Mouse (Mus musculus) lung, embryonic 16.5 days (tissue): Measurements from ENCODE around the gene Cdk20. TPM values are rescaled to one million over a fixed set of nuclear protein-coding genes. Genes with fewer than 3 reads are reported as not detected.
A peak's percentile ranks its signal among the peaks of the same experiment; 100 is the strongest.

Experiments
- ATAC-seq: fragments of 200-750 bp; cut with Nextera tagmentation; 2 replicates; pipeline ENCODE4 v1.8.0; 2017; ENCODE audit warnings: low read depth, mild to moderate bottlenecking, moderate library complexity
- H3K27ac ChIP-seq: fragments of 300-500 bp; sonication (generic); 2 replicates; pipeline ENCODE4 v1.5.1; 2014; ENCODE audit warnings: mild to moderate bottlenecking, control low read depth, low read length
- H3K27me3 ChIP-seq: fragments of 300-500 bp; sonication (generic); 2 replicates; pipeline ENCODE4 v1.6.1; 2014; ENCODE audit warnings: low read depth, low read length, mixed read lengths; ENCODE audit not compliant: control insufficient read depth, insufficient read depth
- H3K36me3 ChIP-seq: fragments of 300-500 bp; sonication (generic); 2 replicates; pipeline ENCODE4 v1.6.1; 2014; ENCODE audit warnings: low read length; ENCODE audit not compliant: control insufficient read depth, insufficient read depth
- H3K4me1 ChIP-seq: fragments of 300-500 bp; sonication (generic); replicated peaks from 2 replicates; pipeline ENCODE4 v1.6.1; 2014; ENCODE audit warnings: low read length, mixed read lengths; ENCODE audit not compliant: control insufficient read depth, insufficient read depth
- H3K4me2 ChIP-seq: fragments of 300-500 bp; sonication (generic); 2 replicates; pipeline ENCODE4 v1.6.1; 2014; ENCODE audit warnings: low read depth, low read length, control low read depth
- H3K4me3 ChIP-seq: fragments of 300-500 bp; sonication (generic); 2 replicates; pipeline ENCODE4 v1.5.1; 2014; ENCODE audit warnings: mild to moderate bottlenecking, low read length, control low read depth
- H3K9ac ChIP-seq: fragments of 300-500 bp; sonication (generic); 2 replicates; pipeline ENCODE4 v1.6.1; 2014; ENCODE audit warnings: low read length, control low read depth
- H3K9me3 ChIP-seq: fragments of 300-500 bp; sonication (generic); 2 replicates; pipeline ENCODE4 v1.6.1; 2016; ENCODE audit warnings: low read length; ENCODE audit not compliant: control insufficient read depth
- WGBS: fragments of 180-500 bp; shearing (Covaris S2); extraction: QIAGEN DNeasy Blood & Tissue Kit; methylation state at CpG from one replicate; pipeline ENCODE4 v1.1.7; 2014; 5-methylcytosine and 5-hydroxymethylcytosine counted together
- polyA plus RNA-seq: library from polyadenylated mRNA; unstranded; fragments of >200 nt; fragmentation: Nextera tagmentation; extraction: Ambion mirVana; gene quantifications from 2 replicates; pipeline ENCODE4 v1.2.1, GENCODE M21; 2015

Cdk20 gene
- polyA plus RNA-seq, 1 experiment from 2014 or later = 8.8 TPM

- Histone ChIP-seq H3K9ac (no peak overlapping the region), H3K27ac (no peak overlapping the region), H3K9me3 (no peaks in the 10 kb centered on the region), H3K4me2 (no peak overlapping the region), H3K4me1 (no peaks in the 10 kb centered on the region), H3K4me3 (no peak overlapping the region), H3K36me3 (no peaks in the 10 kb centered on the region), H3K27me3 (no peaks in the 10 kb centered on the region)
- peak; percentile 69 for ATAC-seq
- WGBS = 62% methylated on average over 9 of the region's 9 CpGs
Measured at GRCm38 (mm10) chr13:64438863-64439452, 6.8 kb downstream of the Cdk20 start.

- 67% methylated on average over 5 of the region's 5 CpGs for WGBS
- H3K27ac ChIP-seq = no peak overlapping the region
- no peak overlapping the region for H3K4me3 ChIP-seq
- no peaks in the 10 kb centered on the region for H3K9me3 ChIP-seq
- no peak overlapping the region for H3K4me2 ChIP-seq
- H3K36me3 ChIP-seq = no peaks in the 10 kb centered on the region
- no peak for ATAC-seq
- no peaks in the 10 kb centered on the region for H3K27me3 ChIP-seq
- H3K9ac ChIP-seq = no peak overlapping the region
- H3K4me1 ChIP-seq = no peaks in the 10 kb centered on the region
Measured at GRCm38 (mm10) chr13:64439471-64439870, 7.4 kb downstream of the Cdk20 start.

- no peak overlapping the region for H3K27ac ChIP-seq
- no peak overlapping the region for H3K4me3 ChIP-seq
- no peak overlapping the region for H3K9ac ChIP-seq
- ATAC-seq = no peak
- H3K4me1 ChIP-seq = no peaks in the 10 kb centered on the region
- no peaks in the 10 kb centered on the region for H3K27me3 ChIP-seq
- 58% methylated on average over 4 of the region's 4 CpGs for WGBS
- no peaks in the 10 kb centered on the region for H3K9me3 ChIP-seq
- no peaks in the 10 kb centered on the region for H3K36me3 ChIP-seq
- H3K4me2 ChIP-seq = no peak overlapping the region
Measured at GRCm38 (mm10) chr13:64440592-64440991, 8.5 kb downstream of the Cdk20 start.

- Histone ChIP-seq H3K9ac (no peak overlapping the region), H3K27me3 (no peaks in the 10 kb centered on the region), H3K4me2 (no peak overlapping the region), H3K9me3 (no peaks in the 10 kb centered on the region), H3K36me3 (no peaks in the 10 kb centered on the region), H3K27ac (no peak overlapping the region), H3K4me3 (no peak overlapping the region), H3K4me1 (no peaks in the 10 kb centered on the region)
- WGBS = 45% methylated on average over 4 of the region's 4 CpGs
- peak; percentile 43; the same call in 1 of the 2 replicates for ATAC-seq
Measured at GRCm38 (mm10) chr13:64443263-64443894, 11.3 kb downstream of the Cdk20 start.

- Histone ChIP-seq H3K36me3 (no peaks in the 10 kb centered on the region), H3K4me2 (no peak overlapping the region), H3K27me3 (no peaks in the 10 kb centered on the region), H3K4me3 (no peak overlapping the region), H3K27ac (no peak overlapping the region), H3K9me3 (no peaks in the 10 kb centered on the region), H3K4me1 (no peaks in the 10 kb centered on the region), H3K9ac (no peak overlapping the region)
- 61% methylated on average over 9 of the region's 9 CpGs for WGBS
- ATAC-seq = no peak
Measured at GRCm38 (mm10) chr13:64445254-64445920, 13.3 kb downstream of the Cdk20 start.

GRCm38 (mm10) chr13:64447947-64448346, 15.8 kb downstream of the Cdk20 start:
- Histone ChIP-seq H3K9me3 (no peaks in the 10 kb centered on the region), H3K4me2 (no peak overlapping the region), H3K4me1 (no peaks in the 10 kb centered on the region), H3K27me3 (no peaks in the 10 kb centered on the region), H3K9ac (no peak overlapping the region), H3K4me3 (no peak overlapping the region), H3K27ac (no peak overlapping the region), H3K36me3 (no peaks in the 10 kb centered on the region)
- no peak for ATAC-seq
- 0% methylated on average over 1 of the region's 1 CpGs for WGBS

GRCm38 (mm10) chr13:64448729-64449128, 16.6 kb downstream of the Cdk20 start:
- Histone ChIP-seq H3K27ac (no peak overlapping the region), H3K4me1 (no peaks in the 10 kb centered on the region), H3K4me2 (no peak overlapping the region), H3K9me3 (no peaks in the 10 kb centered on the region), H3K27me3 (no peaks in the 10 kb centered on the region), H3K9ac (no peak overlapping the region), H3K4me3 (no peak overlapping the region), H3K36me3 (no peaks in the 10 kb centered on the region)
- 77% methylated on average over 5 of the region's 5 CpGs for WGBS
- ATAC-seq = no peak

GRCm38 (mm10) chr13:64450001-64450794, 18.1 kb downstream of the Cdk20 start:
- H3K9ac ChIP-seq = no peak overlapping the region
- no peaks in the 10 kb centered on the region for H3K9me3 ChIP-seq
- 63% methylated on average over 7 of the region's 7 CpGs for WGBS
- no peak overlapping the region for H3K4me2 ChIP-seq
- no peak for ATAC-seq
- no peaks in the 10 kb centered on the region for H3K27me3 ChIP-seq
- H3K4me3 ChIP-seq = no peak overlapping the region
- H3K36me3 ChIP-seq = no peaks in the 10 kb centered on the region
- H3K4me1 ChIP-seq = no peaks in the 10 kb centered on the region
- H3K27ac ChIP-seq = no peak overlapping the region
